ENCODE assay signal across 14 mouse cellular contexts in the genomic region with DNA sequence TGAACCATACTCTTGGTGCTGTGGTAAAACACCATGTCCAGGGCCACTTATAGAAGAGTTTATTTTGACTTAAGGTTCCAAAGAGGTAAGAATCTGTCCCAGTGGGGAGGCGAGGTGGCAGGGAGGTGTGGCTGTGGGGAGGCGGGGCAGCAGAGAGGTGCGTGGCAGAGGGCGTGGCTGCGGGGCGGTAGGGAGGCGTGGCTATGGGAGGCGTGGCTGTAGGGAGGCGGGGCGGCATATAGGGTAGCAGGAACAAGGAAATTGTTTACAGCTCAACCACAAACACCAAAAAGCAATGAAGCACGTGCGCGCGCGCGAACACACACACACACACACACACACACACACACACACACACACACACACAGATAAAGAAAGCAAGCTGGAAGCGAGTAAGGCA.
"Had no signal": no experiment of that assay in that cellular context is flagged by ENCODE, and none has a peak within 500 bp of the region (broad histone marks: within the 10 kb centered on the region; RNA-seq: fewer than 3 reads in every experiment).

No protein-coding gene starts in this region.

- H3K27me3 ChIP-seq: lung, embryonic 15.5 days had no signal

- H3K9me3 ChIP-seq: lung, embryonic 15.5 days had no signal

- H3K36me3 ChIP-seq: lung, embryonic 15.5 days had no signal

- H3K4me1 ChIP-seq: lung, embryonic 15.5 days had no signal

- DNase-seq: kidney, adult 18-20 months; kidney, adult 9 months; kidney, postnatal 14 days; kidney, postnatal 4 days; lung, adult 18-20 months; lung, postnatal 10 days; lung, postnatal 36 days; midbrain, embryonic 14.5 days; thymus, adult 2 months; thymus, postnatal 14 days; thymus, postnatal 4 days had no signal

- ATAC-seq: intestine, embryonic 16.5 days had no signal

- H3K4me3 ChIP-seq: lung, embryonic 15.5 days had no signal

- H3K27ac ChIP-seq: liver, embryonic 14.5 days; lung, embryonic 15.5 days had no signal
